Mouse (Mus musculus) small intestine, adult 2 months (tissue): Measurements from ENCODE around the gene Agxt.

Source experiments
- CTCF ChIP-seq: fragments of 200-500 bp; IDR thresholded peaks from 2 replicates; pipeline ENCODE4 v1.5.1; 2012; ENCODE audit warnings: low read depth, mild to moderate bottlenecking, control low read depth, inconsistent platforms, low read length, moderate library complexity, mixed read lengths; ENCODE audit not compliant: insufficient replicate concordance, insufficient read length; ENCODE audit errors: extremely low read depth
- POLR2A ChIP-seq: fragments of 200-500 bp; IDR thresholded peaks from 2 replicates; pipeline ENCODE4 v1.6.1; 2012; ENCODE audit warnings: low read depth, mild to moderate bottlenecking, control low read depth, inconsistent platforms, low read length, moderate library complexity

- no peak for TF ChIP-seq POLR2A
- TF ChIP-seq CTCF: no peak
Observed at GRCm38 (mm10) chr1:93128209-93128608, 6.8 kb upstream of the Agxt start.
